Mouse (Mus musculus) activated CD4-positive, CD25-positive, alpha-beta regulatory T cell, adult 4 months (primary cell): ENCODE results near the gene Reck. TPM values are rescaled to one million over a fixed set of nuclear protein-coding genes. Genes with fewer than 3 reads are reported as not detected.

Experiments
- ATAC-seq: one replicate; pipeline ENCODE4 v1.8.0; 2017
- polyA plus RNA-seq, 2 experiments: library from polyadenylated mRNA; unstranded; fragments of 100-300 nt; shearing (Covaris generic); gene quantifications; one replicate each; pipeline ENCODE4 v1.2.1; 2017

The Reck gene
- polyA plus RNA-seq, 2 experiments from 2014 or later: 3.4 to 5.9 TPM

DNA sequence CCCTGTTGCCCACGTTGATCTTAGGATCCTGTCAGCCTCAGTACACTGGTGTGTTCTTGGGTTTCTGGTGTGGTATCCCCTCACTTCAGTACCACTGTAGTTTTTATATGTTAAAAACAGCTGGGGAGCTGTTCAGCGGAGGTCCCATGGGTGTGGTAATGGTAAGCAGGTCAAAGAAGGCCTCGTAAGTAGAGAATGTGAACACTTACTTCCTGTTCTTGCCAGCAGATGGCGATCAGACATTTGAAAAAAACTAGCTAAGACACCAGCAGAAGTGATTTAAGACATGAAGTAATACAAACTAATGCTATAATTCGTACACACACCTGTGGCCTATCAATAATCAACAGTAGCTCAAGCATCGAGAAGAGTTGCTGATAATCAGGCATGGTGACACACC is 31.1 kb downstream of the Reck start:
- peak; percentile 51 for ATAC-seq

DNA sequence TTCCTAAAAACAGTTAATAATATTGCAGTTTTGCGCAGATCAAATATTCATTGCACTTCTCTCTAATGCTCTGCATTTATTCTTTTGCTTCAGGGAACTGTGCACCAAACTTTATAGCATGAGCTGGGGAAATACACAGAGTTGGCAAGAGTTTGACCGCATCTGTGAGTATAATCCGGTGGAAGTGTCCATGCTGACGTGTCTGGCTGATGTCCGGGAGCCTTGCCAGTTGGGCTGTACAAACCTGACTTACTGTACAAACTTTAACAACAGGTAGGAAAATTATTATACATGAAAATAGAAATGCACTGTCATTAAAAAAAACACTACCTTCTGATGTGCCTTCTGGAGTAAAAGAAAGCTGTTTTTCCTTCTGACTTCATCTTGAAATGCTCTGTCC is 42.9 kb downstream of the Reck start:
- ATAC-seq: no peak

DNA sequence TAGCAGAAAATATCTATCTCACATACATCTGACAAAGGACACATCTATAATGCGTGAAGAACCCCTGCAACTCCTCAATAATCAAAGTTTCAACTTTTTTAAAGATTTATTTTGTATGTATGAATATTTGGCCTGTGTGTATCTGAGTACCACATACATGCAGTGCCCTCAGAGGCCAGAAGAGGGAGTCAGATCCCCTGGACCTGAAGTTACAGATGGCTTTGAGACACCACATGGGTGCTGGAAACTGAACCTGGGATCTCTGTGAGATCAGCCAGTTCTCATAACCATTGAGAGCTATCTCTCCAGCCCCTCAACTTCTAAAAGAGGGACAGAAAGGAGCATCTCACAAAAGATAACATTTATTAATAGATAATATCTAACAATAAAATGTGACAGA is 45.3 kb downstream of the Reck start:
- ATAC-seq: no peak

DNA sequence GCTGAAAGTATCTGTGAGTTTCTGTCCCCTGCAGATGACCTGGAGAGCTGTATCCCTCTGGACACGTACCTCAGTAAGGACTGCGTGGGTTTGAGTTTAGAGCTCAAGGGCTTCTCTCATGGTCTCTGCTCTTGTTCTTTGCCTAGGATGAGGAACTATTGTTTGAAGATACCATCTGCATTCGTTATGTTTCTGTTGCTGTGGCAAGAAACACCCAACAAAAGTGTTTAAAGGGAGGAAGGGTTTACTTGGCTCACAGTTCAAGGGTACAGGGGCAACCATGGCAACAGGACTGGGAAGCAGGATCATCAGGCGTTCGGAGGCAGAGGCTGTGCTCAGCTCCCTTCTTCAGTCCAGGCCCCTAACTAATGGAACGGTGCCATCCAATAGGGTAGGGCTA is 49.8 kb downstream of the Reck start:
- ATAC-seq: no peak

DNA sequence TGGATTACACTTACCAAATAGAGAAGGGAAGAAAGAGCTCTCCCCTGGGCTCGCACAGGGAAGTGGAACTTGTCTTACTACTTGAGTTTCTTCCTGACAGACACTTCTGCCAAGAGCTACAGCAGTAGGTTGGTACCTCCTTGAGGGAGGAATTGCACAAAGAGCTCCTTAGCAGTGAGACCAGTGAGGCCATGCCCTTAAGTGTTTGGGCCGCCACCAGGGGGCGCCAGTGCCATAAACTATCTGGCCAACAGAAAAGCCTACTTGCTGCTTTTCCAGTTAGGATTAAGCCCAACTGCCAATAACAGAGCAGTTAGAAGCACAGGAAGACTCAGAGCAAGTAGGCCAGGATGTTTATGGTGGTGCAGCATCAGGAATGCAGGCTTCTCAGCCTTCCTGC is 50.4 kb downstream of the Reck start:
- ATAC-seq: peak; percentile 78

DNA sequence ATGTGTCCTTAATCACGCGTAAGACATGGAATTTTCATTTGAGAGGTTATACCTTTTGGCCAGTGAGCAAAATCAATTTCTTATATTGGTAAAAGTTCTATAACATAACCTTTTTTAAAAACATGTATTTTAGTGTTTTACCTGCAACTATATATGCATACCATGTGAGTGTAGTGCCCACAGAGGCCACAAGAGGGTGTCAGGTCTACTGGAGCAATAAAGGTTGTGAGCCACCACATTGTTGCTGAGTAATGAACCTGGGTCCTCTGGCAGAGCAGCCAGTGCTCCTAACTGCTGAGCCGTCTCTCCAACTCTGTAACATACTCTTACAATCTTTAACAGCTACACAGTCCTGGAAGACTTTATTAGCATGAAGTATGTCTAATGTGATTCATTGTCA is 52.5 kb downstream of the Reck start:
- ATAC-seq: peak; percentile 67

DNA sequence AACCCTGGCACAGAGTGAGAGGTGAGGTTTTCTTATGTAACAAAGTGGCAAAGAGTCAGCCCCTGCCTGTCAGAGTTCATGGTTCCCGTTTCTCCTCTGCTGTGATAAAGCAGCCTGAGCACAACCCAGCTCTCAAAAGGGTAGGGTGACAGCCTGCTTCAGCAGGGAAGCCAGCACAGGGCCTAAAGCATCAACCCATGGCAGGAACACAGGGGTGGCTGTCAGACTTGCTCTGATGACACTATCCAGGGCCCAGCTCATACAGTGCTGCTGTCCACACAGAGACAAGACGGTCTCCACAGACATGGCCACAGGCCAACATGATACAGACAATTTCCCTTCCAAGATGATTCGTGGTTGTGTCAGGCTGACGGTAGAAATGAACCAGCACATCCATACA is 56.5 kb downstream of the Reck start:
- ATAC-seq: no peak

DNA sequence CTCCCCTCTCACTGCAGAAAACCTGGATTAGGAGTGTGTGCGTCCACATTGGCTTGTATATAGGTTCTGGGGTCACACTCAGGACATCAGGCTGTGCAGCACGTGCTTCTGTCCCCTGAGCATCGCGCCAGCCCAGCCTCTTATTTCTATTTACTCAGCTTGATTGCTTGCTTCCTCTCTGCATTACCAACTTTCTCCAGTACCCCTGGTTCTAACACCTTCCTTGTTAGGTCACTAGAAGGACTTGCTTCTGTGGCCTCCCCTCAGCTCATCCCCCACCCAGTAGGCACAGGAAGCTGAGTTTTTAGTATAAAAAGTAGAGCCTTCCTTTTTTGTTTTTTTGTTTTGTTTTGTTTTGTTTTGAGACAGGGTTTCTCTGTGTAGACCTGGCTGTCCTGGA is 60.9 kb downstream of the Reck start:
- peak; percentile 37 for ATAC-seq

DNA sequence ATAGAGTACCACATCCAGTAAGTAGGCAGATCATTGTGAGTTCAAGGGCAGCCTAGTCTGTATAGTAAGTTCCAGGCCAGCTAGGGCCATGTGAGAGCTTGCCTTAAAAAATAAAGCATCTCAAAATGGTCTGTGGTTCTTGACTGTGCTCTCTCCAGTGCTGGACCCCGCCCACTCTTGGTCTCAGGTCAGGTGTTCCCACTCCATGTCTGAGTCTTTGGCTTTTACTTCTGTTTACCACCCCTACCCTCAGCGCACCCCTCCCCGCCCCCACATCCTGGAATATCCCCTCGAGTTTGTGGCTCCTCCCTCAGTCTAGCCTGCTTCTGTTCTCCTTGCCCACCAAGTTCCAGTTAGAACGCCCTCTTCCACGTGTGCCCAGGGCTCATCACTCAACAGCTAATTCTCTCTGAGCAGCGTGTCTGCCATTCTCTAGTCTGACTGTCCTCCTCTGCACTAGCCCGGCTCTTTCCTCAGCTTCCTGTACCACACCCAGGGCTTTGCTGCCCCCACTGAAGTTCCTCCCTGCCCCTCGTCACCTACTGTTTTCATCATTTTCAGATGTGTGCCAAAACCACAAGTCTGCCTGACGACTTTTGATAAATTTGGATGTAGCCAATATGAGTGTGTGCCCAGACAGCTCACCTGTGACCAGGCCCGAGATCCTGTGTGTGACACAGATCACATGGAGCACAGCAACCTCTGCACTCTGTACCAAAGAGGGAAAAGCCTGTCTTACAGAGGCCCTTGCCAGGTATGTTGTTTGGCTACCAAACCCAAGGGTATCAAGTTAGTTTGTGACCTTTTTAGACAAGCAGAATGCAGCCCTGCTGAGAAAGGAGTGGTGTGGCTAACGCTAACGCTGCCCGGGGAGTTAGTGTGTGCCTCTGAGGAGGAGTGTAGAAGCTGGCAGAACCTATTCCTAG is 61.7 kb downstream of the Reck start:
- ATAC-seq: peak; percentile 85

DNA sequence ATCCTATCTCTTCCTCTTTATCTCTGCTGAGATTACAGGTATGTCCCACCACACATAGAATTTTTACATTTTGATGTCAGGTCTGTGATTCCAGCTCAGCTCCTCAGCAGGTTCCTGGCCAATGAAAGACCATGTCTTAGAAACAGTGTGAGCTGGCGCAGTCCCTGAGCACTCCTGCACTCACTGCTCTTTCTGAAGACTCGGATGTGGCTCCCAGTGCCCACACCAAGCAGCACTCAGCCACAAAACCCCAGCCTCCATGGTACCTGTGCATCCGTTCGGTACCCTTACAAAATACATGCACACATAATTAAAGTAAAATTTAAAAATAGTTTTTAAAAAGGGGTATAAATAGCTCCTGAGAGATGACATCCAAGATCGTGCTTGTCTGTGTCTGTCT is 66.0 kb downstream of the Reck start:
- ATAC-seq: no peak

DNA sequence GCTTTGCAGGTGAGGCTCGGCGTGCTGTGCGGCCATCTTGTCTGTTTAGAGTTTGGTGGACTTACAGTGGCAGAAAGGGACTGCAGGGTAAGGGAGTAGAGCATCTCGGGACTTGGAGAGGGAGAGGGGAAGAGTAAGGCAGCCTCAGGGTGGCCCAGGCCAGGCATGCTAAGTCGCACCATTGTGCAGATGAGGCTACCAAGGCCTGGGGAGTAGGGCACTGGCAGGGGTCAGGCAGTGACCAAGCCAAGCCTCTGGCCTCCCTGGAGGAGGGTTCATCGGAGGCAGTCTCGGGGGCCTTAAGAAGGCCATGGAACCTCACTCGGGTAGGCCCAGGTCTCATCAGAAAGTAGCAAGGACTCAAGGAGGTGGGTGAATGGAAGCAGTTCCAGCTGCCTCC is 67.1 kb downstream of the Reck start:
- no peak for ATAC-seq

DNA sequence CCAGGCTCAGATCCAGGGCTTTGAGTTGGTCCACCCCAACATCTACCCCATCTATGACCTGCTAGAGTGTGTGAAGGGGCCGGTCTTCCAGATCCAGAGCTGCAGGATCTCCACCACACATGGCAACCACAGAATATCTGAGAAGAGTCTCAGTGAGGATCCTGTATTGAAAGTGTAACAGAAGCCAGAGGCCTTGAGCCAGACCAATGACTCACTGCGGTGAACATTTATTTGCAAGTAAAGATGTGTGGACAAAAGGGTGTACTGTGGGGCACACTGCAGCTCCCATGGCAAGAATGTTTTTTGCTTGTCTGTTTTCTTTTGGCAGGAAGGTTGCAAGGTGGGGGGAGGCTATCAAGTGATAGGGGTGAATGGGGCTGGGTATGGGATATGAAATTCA is 72.2 kb downstream of the Reck start:
- no peak for ATAC-seq

DNA sequence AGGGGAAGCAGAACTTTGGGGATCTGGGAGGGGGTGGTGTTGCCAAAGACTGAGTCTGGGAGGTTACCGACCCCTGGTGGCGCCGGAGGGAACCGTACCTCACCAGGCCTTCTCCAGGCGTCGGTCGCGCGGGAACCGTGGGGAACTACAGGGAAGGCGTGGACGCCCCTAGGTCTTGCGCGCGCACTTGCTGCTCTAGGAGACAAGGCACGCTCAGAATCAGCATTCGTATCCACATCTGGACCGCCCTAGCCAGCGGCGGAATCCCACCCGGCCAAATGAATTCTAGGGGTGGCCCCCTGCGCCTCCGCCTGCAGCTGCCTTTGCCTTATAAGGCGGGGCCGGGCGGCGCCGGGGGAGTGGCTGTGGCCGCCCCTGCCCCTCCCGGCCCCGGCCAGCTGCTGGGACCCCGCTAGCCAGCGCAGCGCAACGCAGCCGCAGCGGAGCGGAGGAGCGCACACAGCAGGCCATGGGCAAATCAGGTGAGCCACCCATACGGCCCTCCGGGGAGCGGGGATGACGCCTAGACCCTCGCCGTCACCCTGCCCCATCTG is 82.0 kb downstream of the Reck start, which contains the start of gene Glipr2:
TSS of gene Glipr2 (plus strand) at position 110 of the 554 bp plus-strand sequence.
- ATAC-seq: peak; percentile 68

DNA sequence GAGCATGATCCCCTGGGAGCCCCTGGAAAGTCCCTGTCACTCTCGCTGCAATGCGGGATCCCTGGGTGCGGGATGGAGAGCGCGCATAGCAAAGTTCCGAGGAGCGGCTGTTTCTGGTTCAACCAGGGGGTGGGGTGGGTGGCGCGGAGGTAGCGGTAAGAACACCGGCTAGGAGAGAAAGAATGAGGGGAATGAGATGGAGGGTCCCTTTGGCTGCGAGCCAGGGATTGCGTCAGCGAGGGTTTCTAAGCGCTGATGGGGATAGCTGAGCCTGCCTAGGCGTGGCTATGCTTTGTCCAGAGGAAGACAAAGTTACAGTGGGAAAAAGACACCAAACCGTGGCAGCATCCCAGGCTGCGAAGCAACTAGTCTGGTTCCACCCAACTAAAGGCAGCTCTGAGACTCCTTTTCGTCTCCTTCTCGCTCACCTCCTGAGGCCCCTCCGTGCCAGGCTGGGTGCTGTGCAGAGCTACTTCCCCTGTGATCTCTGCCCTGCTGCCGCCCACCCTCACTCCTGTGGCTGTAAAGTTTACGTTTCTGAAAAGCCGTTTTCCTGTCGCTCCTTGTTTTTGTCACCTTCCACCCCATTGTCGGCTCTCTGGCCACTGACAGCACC is 82.6 kb downstream of the Reck start:
- peak; percentile 16 for ATAC-seq

DNA sequence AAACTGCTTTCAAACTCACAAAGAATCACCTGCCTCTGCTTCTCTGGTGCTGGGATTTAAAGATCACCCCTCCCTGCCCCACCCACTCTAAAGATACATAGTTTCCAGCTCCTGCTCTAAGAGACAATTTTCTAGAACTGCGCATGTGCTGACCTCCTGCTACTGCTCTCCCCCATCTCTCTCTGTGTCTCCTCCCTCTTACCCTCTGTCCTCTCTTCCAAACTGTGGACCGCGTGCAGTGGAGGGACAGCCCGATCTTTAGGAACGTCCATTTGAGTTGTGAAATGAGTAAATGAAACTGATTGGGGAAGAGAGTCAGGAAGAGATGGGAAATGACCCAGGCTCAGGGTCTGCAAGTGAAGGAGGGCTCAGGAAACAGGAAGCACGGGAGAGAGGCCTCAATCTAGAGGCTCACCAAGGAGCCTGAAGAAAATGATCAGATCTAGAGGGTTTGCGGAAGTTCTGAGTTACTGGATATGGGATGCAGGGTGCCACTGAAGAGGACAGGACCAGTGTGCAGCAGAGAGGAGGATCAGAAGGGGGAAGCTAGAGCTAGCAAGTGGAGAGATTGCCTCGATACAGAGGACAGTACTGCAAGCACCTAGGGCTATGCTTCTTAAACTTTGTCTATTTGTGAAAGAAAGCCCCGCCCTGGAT is 84.3 kb downstream of the Reck start:
- peak; percentile 12 for ATAC-seq

DNA sequence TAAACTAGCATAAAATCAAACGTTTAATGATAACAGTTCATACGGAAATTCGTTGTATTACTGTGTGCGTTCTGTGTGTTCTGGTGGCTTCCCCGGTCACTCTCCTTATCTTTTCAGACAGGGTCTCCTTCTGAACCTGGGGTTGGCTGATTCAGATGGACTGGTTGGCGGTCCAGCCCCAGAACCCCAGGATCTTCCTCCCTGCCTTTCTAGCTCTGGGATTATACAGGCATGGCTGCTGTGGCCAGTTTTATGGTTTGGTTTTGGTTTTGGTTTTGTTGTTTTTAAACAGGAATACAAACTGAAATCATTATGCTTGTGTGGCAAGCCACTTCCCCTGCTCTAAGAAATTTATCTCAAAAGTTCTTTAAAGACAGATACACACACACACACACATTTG is 84.9 kb downstream of the Reck start:
- peak; percentile 33 for ATAC-seq

DNA sequence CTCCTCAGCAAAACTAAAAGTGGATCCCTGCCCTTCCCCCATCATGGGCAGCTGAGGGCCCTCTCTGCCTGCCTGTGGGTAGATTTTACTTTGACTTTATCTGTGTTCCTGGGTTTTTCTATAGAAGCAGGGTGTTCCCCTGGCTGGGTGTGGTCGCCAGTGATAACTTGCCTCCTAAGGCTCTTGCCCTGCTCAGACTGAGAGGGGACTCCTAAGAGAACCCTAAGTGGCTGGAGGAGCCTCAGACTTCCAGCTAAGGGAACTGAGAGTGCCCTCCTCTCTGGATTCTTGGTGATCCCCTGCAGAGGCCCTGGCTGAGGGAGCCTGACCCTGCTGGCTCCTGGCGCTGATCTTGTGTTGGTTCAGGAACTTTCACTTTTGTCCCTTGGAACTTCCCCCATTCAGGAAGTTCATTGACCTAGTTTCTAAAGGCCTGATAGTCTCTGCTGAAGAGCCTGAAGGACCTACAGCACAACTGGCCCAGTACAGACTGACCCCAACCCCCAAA is 89.0 kb downstream of the Reck start:
- peak; percentile 33 for ATAC-seq

DNA sequence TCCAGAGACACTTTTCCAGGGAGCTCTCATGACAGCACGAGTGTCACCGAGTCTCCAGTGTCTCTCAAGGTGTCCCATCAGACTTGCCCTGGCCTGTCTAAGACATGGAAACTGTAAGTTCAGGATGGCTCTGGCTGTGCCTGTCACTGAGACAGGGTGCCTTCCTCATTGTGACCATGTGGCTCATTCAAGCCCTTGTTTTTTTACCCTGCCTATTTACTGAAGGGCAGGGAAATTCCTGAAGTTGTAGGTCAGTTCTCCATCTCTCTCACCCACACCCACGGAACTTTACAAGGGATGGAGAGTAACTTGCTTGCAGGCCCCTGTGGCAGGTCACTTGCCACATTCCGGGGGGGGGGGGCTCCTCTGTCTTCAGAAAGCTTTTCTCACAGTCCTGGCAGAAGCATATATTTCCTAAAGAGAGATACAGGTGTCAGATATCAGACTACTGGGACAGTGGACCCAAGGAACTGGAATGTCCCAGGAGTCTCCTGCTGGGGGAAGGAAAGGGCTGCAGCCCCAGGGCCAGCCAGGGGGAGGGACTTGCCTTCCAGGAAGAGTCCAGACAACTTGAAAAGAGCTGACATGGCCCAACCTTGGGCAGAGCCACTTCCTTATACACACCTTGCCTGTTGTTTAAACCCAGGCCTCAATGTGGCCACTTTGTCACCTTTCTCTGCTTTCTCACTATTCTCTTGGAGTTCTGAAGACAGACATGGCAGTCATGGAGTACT is 89.8 kb downstream of the Reck start:
- no peak for ATAC-seq

DNA sequence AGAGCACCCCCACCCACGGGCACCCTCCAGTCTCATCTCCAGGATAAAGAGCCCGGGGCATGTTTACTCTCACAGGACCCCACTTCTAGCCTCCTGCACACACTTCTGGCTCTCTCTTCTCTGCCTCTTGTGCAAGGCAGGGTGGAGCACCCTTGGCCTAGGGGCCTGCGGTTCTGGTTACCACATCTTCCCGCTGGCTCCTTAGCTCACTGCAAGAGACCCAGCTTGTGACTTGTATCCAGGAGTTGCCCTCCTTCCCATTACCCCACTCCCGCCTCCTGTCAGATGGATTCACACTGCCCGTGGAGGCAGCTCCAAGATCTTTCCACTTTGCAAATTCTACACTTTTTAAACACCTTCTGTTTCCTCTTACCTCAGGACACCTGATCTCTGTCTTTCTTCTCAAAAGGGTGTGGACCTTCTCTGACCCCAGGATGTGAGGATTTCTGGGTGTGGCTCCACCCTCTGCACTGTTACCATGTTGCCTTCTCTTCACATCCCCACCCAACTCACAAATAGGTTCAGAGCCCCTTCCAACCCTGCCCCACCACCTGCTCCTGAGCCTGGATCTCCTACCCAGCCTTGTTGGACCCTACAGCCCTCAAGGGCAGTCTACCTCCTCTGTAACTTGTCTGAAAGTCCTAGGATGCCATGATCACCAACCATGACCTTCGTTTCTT is 90.7 kb downstream of the Reck start:
- peak; percentile 37 for ATAC-seq

DNA sequence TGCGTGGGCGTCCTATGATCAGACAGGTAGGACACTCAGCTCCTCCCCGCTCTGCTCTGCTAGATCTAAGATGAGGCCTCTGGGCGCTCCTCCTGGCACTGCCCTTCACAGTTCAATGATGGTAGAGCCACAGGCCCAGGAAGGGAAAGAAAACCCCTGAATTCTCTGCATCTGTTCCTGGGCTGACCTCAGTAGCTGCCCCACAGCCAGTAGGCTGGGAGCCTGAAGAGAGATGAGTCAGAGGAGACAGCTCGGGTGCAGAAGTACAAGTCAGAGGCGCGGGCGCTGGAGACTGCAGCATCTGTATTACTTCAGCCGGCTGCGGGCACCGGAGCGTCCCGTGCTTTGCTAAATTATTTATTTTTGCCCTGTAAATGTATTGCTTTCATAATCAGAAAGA is 93.3 kb downstream of the Reck start:
- no peak for ATAC-seq

DNA sequence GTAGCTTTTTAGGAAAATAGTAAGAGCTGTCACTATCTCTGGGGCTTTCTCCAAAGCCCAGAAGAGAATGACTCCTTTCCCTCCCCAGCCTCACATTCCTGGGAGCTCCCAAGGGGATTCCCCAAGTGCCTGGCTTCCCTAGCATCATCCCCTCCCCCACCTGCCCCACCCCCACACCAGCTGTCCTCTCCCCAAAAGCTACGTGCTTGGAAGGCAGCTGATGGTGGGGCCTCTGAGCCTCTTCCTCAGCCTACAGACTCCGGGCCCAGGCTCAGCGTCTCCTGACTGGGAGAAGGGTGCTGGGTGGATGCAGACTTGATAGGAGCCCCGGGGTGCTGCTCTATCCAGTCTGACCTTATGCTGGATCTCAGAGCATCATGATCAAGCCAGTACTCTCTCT is 94.0 kb downstream of the Reck start:
- ATAC-seq: no peak
